Mouse (Mus musculus) monocyte, adult 2 months (primary cell): ENCODE measurements at regions not wholly inside any gene's neighbourhood (a gene's known extent, or its start where the extent isn't known, plus 50 kb on each side); places are given as distances from the start of the nearest gene placed in this dataset.

ENCODE experiments used
- DNase-seq, 2 experiments: peaks; one replicate each; pipeline ENCODE4 v3.0.0; 2022; ENCODE audit warnings: low spot score in 2 of 2, low read depth in 1 of 2

DNA sequence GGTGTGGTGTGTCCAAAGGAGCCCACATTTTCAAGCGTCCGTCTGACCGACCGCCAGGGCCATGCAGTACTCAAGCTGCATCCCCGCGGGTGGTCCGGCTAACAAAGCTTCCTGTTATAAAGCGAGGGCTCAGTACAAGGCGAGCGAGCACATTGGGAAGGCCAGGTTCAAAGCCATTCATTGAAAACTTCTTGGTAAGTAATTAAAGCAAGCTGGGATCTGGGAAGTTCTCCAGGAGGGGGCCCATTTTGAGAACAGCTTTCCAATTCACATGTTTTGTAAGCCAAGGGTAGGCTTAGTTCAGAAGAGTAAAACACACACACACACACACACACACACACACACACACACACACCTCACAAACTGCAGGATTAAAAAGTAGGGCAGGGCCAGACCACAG is 57.3 kb upstream of the Prep start:
- no peak for DNase-seq

DNA sequence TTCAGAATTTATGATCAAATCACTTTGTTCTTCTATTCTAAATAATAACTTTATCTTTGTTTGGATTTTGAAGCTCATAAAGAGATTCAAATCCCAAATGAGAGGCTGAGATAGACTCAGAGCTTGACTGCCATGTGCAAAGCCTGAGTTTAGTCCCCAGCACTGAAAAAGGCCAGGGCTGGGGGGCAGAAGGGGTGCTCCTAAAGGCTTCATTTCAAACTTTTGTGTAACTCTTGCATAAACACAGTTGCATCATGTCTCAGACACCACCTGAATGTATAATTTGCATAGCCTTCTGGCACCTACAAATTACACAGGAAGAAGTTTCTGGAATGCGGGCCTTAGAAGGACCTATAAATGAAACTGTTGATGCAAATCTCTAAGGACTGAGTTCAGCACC is 57.8 kb upstream of the Prep start:
- DNase-seq: no peak

DNA sequence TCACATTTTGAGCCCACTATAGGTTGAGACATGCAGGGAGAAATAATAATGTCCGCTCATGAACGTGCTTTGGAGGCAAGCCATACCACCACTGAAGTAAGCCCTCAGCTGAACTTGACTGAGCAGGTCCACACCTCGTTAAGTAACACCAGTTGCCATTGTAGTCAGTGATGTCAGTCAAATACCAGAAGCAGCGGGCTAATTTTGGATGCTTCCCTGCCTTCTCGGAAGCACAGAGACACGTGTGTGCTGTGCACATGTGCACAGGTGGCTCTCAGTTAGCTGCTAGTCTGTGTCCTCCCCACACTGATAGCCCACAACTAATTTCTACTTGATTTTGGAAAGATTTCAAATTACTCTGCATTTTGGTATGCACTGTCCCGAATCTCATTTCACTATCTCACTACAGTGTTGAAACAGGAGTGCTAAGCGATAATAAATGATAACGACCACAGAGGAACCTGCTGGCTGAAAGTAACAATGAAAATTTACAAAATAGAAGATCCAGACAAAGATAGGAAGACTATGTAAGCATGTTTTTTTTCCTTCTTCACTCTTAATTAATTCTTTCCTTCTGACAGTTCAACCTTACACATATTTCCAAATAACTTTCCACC is 62.9 kb upstream of the Prep start:
- DNase-seq: no peak

DNA sequence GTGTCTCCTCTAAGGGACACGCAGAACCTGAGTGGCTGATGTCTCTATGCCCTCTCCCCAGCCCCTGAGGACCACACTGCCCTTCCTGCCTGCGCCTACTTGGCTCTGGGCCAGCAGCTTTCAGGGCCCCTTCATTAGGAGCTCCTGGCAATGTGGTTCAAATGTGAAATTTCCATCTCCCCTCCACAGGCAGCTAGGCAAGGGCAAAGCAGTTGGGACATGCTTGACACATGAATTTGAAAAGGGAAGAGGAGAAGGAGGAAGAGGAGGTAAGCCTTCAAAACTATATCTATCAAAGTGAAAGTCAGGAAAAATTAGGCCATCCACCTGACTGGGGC is 63.7 kb upstream of the Prep start:
- DNase-seq: no peak

DNA sequence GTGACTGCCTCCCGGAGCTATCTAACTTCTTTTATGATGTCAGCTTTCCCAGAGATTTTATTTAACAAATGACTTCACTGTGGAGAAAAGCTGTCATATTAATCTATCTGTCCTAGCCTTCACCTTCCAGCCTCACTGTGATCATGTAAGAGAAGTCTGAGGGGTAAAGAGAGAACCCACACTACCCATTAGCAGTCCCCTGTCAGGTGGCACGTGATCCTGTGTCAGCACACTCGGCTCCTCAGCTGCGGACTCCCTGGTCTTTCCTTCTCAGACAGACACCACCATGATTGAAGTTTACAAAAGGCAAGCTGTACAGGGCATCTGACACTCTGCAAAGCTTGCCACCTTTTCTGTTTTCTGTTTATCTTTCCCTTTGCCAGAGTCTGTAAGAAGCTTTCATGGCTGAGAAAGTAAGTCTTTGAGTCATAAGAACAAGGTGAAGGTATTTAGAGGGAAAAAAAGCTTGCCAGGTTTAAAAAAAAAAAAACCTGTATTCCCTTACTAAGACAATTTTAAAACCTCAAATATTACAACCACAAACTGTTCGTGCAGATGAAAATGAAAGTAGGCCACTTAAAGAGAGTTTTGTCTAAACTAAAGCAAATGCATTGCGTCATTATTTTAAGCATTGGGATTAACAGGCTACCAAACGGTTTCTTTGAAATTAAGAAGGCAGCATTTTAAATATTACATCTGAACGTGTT is 64.2 kb upstream of the Prep start:
- DNase-seq: no peak

DNA sequence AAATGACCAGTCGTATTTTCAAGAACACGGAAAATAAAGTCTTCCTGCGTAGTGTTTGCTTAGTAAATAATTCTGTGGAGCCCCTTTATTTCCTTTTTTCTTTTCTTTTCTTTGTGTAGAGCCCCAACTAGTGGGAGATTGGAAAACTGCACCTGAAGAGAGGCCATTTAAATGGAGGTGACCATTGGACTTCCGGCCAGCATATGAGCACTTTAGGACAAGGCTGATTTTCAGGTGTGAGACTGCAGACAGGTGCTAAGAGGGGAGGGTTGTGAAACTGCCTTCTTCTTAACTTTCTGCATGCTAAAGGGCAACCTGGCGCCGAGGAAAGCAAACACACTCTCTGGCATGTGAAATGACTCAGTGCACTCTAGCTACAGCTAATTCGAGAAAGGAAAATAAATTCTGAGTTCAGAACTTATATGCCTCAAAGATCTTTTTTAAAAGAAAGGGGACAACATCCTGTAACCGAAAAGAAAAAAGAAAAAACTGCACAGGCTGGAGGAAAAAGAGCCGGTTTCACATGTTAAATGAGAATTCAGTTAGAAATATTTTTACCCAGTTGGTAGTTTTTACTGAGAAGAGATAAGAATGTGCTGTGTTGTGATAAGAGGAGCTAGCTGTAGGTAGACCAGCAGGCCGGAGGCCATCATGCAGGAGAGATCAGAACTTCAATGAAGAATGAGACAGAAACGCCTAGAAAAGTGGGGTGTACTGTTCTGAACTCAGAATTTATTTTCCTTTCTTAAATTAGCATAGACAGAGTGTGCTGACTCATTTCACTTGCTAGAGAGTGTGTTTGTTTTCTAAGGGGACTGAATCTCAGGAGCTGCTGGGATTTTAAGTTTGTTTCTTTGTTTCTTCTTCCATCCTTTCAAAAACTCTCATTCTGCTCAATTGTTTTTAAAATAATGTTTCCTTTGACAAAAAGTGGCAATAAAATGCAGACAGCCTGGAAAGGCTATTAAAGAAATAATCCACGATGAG is 65.8 kb upstream of the Prep start:
- DNase-seq: peak in 1 of 2 experiments; percentile 18

DNA sequence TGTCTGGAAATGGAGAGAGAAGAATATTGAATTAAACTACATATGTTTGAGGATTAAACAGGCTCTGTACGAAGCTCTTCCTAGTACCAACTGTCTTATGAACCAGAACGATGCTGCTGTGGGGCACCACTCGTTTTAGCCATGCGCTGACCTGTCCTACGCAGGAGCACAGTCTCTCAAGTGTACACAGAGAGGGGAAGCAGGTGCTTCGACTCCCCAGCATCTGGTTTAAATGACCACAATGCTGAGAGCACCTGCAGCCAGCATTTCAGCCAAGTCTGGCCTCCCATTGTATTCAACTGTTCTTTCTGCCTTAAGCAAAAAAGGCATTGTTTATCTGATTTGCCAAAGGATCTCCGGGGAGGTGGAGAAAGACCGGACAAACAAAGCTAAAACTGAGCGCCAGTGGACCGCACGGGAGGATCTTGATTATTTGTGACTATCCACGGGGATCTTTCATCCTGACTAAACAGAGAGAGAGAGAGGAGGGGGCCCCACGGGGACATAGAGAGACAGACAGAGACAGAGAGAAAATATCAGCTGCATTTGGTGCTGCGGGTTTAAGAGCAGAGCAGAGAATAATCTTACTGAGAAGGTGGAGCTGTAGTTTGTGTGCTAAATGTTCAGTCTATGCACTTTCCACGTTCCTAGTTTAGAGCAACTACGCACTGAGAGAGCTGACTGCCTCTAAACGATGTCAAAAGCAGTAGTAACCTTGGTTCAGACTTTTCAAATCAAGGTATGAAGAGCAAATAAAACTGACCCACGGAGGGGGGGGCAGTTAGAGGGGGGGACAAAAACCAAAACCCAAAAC is 66.8 kb upstream of the Prep start:
- DNase-seq: no peak

DNA sequence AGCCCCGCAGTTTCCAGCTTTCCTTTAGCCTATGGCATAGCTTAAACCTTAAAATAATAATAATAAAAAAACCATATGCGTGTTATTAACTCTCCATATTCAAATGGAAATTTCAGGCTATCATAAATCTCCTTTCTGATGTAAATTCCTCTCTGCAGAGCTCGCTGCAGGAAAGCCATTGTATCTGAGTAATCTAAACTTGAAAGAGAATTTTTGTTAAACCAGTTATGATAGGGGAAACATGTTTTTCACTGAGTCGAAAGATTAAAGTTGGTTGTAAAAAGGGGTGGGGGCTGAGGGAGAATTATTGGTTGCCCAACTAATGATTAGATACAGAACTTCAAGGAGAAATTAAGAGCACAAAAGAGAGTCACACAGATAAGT is 69.1 kb upstream of the Prep start:
- DNase-seq: no peak

DNA sequence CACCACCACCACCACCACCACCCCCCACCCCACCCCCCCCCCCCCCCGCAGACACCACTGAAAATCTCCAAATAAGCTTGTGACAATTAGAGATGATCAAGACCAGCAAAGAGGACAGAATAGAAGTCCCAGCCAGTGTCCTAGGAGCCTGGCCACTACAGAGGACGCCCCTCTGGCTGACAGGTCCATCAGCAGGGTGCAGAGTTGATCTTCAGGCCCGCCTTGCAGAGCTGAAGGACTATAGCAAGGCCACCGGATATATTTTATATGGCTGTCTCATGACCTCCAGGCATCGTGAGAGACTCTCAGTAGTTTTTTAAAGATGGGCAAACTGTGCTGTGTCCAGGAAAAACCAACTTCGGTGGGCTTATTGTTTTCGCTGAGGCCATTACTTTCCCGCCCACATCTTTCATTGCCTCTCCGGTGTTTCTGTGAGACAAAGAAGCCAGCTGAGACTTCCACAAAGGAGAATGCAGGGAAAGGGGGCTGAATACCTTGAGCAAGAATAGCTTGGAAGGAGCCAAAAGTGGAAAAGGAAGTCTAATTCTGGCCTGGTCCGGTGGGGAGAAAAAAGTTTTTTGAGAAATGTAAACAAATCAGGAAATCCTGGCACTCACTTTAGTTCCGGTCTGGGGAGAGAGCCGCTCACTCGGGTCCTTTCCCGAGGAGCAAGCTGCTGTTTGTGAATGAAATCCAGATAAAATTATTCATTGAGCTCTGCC is 69.7 kb upstream of the Prep start:
- DNase-seq: no peak

DNA sequence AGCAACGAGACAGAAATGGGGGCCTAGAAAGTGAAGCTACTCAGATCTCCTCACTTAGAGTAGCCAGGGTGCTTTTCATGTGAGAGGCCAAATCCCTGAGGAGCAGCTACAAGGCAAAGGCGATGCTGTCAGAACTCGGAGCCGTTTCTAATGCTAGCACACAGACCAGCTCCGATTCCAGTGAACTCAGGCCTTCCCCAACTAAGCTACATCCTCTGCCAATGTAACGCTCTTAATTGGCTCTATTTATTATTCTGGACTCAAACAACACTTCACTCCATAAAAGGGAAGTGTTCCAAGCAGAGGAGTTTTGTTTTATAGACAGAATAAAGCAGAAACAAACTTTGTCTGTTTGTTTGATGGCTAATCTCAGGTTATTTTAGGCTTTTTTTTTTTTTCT is 71.2 kb upstream of the Prep start:
- no peak for DNase-seq

DNA sequence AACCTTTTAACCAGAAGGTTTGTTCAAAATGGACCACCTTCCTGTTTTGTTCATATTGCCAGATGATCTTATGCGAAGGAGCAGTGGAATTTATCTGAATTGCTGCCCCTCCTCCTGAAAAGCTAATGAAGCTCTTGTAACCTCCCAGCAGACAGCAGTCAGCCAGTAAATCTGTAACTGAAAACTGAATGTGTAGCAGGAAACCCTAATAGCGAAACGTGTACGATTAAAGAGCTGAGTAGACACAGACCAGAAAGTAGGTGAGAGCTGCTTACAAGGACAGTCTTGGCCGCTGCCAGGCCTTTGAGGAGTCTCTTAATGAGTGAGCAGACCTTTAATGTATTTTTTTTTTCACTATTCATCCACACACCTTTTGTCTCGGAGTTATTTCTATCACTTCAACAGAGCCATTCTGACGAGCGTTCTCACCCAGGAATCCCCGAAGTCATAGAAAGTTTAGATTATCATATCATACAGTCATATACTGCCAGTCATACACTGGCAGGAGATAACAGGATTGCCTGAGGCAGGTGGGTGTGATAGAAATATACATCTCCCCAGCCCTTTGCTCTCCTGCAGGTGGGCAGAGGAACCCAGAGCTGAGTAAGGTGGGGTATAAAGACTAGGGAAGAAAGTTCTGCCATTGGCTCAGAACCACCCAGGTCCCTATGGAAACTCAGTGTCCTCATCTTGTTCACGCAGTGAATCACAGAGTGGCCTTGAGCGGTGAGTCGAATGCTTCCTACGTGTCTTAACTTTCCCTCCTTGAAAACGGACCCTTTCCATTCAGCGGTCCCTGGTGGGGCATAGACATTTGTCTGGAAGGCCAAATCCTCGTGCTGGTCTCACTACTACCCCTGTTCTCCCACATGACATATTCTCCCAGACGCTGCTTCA is 72.4 kb upstream of the Prep start:
- no peak for DNase-seq

DNA sequence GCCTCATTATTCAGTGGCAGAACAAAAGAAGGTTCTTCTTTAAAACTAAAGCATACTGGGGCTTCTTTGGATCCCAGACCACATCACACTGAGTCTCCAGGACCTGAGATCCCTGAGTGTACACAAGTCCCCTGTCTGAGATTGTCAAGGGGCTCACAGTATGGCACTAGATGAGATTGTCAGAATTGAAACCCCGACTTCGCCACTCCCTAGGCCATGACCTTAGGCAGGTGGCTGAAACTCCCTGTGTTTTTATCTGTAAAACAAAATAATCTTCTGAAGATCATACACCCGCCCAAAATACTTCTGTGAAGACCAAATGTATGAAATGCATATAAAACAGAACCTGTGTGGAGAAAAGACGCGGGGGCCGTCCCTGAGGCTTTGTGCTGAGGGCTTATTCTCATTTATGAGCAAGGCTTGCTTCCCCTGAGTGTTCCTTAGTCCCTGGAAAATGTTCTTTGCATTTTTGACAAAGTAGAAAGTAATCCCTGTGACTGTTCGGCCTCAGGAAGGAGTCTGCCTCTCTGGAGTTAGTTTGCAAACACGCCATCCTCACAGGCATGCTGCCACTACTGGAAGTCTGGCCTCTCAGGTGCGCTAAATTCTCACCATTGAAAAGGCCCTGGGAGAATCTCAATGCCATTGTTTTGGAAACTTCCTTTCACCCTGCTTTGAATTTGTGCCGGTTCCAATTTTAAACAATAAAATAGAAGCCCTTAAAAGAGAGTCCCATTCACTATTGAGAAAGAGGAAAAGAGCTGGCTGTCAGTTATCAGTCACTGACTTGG is 73.3 kb upstream of the Prep start:
- DNase-seq: no peak

DNA sequence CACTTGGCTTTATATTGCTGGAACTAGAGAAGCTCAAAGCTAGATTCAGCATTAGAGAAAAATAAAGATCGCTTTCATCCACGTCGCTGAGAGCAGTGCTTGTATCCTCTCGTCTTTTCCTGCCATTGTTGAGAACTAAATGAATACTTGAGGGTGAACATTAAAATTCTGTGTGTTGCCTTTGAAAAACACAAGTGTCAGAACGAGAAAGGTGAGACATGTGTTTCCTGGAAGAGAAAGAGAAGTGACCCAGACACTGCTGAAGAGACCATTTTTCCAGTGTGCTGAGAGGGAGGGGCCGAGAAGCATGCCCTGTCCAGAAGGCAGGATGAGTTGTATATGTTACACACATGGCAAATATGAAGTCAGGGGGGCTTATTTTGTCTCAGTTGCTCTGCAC is 77.5 kb upstream of the Prep start:
- no peak for DNase-seq

DNA sequence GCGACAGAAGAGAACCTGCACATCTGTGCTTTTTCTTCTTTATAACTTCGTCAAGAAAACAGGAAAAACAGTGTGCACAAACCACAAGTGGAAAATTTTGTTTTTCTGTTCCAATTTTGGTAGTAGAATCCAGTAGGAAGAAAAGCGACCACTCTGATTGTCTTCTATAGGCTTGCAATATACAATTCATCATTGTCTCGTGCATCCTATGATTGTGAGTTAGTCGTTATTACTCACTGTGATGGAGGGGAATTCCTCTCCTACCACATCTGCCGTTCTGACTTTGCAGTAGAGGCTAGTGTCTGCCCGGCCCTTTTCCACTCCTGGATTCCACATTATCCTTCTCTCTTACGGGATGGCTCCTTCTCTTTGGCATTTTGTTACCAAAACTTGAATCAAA is 78.2 kb upstream of the Prep start:
- DNase-seq: no peak

DNA sequence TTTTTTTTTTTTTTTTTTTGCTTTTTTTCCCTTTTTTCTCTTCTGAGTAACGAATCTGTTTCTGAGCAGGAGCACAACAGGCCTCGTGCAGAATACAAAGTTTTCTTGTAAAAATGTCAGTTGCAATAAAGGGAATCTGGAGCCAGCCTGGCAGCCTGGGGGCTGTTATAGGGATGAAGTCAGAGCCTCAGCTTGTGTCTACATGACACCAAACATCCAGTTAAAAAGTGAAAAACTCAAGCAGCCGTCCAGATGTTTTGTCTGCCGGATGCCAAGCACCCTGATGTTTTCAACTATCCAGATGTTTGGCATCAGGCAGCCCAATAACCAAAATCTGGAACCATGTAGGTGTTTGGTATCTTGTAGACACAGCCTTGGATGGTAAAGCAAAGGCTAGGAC is 79.4 kb upstream of the Prep start:
- no peak for DNase-seq

DNA sequence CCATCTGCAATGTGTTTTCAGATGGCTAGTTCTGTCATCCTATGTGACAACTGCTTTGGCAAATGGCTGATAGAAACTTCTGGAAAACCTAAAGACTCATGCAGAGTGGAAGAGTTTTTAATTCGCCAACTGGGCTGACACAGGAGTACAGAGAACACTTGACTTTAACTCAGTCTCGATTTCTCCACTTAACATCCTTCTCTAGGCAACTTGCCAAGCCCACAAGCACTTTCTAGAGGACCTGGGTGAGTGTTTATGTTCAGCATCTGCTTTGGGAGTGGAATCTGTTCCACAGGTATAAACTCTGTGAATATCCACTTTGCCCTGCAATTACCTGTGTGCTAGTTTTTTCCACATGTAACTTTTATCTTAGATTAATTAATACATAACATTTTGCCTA is 85.1 kb upstream of the Prep start:
- no peak for DNase-seq

DNA sequence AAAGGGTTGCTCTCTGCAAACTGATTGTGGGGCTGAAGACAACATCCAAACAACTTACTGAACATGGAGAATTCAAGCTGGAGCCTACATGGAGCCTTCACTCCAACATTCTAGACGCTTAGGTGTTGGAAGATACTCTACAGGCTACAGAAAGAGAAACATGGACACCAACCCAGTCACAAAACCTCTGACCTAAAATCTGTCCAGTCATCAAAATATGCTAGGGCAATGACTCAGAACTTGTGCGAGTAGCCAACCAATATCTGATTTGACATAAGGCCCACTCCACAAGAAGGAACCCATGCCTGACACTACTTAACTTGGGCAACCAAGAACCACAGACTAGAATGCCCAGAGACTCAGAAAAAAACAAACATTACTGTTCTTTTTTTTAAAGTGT is 90.2 kb upstream of the Prep start:
- DNase-seq: no peak

DNA sequence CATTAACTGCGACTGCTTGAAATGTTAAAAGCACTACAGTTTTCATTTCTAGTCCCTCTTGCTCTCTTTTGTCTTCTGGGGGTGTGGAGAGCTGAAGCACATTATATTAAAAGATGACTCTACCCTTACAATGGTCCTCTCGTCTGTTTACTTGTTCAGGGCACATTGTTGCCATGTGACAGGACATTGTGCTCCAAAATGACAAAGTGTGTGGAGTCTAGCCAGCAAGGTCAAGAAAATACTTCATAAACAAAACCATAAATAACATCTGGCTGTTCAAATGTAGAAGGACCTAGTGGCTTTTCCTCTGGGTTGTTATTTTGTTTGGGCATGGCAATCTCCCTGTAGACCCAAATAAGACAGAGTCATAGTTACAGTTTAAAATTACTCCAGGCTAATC is 95.1 kb upstream of the Prep start:
- no peak for DNase-seq

DNA sequence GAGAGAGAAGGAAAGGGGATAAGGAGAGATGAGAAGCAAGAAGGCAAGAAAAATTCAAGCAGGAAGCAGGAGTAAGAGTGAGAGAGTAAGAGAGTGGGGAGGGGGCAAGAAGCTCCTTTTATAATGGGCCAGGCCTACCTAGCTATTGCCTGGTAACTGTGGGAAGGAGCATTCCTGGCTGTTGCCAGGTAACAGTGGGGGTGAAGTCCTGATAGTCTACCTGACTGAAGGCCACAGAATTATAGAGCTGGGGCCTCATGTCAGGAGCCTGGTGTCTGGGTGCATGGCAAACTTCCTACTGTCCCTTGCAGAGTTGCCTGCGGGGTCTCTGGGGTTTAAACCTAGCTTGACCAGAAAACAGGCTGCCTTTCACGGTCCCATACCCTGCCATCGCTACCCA is 107.0 kb upstream of the Prep start:
- no peak for DNase-seq
